Mouse (Mus musculus): ENCODE data around the gene Phactr3. TPM values are rescaled to one million over a fixed set of nuclear protein-coding genes. Genes with fewer than 3 reads are reported as not detected.
A peak's percentile ranks its signal among the peaks of the same experiment; 100 is the strongest.
"Not testable (repeated sequence)": the region's sequence is repeated elsewhere in the genome, so short reads cannot be mapped to it uniquely, and the experiment has no call there.

Phactr3 gene
- 56.4 and 66.7 TPM in 2 replicates for polyA plus RNA-seq (2014; fragmentation: Nextera tagmentation; extraction: Ambion mirVana)

DNA sequence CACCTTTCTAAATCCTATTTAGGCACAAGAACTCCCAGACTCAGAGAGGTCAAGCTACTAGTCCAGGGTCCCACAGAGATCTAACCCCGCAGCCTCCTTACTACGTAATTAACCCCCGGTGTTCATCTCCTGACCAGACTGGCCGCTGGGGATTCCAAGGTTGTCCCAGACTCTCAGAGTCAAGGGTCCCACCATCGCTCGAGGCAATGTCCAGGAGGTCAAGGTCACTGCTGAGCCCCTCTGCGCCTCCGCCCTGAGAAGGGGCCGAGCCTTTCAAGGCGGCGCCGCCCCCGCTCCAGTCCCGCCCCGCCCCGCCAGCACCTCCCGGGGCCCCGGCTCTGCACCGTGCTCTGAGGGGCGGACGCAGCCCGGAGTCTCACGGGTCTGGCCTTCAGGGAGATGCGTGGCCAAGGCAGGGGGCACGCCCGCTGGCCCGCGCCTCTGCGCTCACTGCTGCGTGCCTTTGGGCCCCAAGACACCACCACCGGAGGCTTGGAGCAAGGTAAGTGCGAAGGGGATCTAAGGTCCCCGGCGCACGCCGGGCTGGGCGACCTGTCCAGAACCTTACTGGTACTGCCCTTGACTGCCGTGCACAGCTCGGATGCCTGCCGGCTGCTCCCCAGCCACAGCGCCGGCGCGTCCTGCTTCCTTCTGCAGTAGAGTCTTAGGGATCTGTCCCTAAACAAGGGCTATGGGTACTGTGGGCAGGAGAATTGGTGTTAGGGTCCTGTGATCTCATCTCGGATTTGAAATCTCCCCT is at the start of gene Phactr3:
Gene Phactr3 (plus strand): TSS at position 175 of the 760 bp plus-strand sequence.
- peak within 1 kb of the TSS; percentile 54 for H3K9ac ChIP-seq (ENCODE audit: low read length)
- H3K4me3 ChIP-seq (ENCODE audit: low read depth, low read length) = peak within 1 kb of the TSS; percentile 35
- H3K36me3 ChIP-seq (ENCODE audit: control insufficient read depth, insufficient read depth, low read length) = no peaks in the 10 kb centered on the region
- H3K4me2 ChIP-seq (ENCODE audit: low read length) = peak within 1 kb of the TSS; percentile 77
- H3K9me3 ChIP-seq (replicated peaks; ENCODE audit: control insufficient read depth, low read length) = no peaks in the 10 kb centered on the region
- DNase-seq (ENCODE audit: low spot score) = no peak
- 2% methylated on average over 45 of the region's 45 CpGs for WGBS
- peak; percentile 63 for ATAC-seq
- peaks cover 6% of the 10 kb centered on the region for H3K4me1 ChIP-seq (ENCODE audit: control insufficient read depth, insufficient read depth, low read length)
- peaks cover 12% of the 10 kb centered on the region for H3K27me3 ChIP-seq (replicated peaks; ENCODE audit: control insufficient read depth, insufficient read depth, low read length)
- H3K27ac ChIP-seq (ENCODE audit: low read depth, low read length) = no peak within 1 kb of the TSS

DNA sequence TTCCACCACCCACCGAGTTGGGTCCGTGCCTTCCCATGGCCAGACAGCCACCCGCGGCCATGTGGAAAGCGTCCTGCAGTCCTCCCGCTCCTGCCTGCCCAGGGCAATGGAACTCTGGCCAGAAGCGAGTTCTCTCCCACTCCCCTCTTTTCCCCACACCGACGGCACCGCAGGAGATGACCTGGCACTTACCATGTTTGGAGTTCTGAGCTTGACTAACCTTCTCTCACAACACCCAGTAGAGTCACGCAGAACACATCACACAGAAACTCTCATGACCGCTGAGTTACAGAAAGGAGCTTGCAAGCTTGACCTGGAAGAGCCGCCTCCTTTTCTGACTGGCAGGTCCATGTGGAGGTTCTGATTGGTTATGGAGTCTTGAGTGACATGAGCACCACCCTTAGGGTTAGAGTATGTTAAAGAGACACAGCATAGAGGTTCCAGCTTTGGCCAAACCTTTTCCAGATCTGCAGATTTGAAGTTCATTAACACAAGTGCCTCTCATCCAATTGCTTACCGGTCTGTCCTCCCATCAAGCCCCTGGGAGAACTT is 40.5 kb upstream of the Phactr3 start, which contains the start of gene Zfp931:
Gene Zfp931 (minus strand): TSS at position 311 of the 552 bp plus-strand sequence.
- not testable (repeated sequence) for H3K27ac ChIP-seq (ENCODE audit: low read depth, low read length); DNase-seq (ENCODE audit: low spot score); H3K4me1 ChIP-seq (ENCODE audit: control insufficient read depth, insufficient read depth, low read length); H3K9ac ChIP-seq (ENCODE audit: low read length); H3K9me3 ChIP-seq (replicated peaks; ENCODE audit: control insufficient read depth, low read length); H3K36me3 ChIP-seq (ENCODE audit: control insufficient read depth, insufficient read depth, low read length); ATAC-seq; H3K27me3 ChIP-seq (replicated peaks; ENCODE audit: control insufficient read depth, insufficient read depth, low read length)
- Histone ChIP-seq H3K4me2 (ENCODE audit: low read length) (peak within 1 kb of the TSS; percentile 40), H3K4me3 (ENCODE audit: low read depth, low read length) (peak within 1 kb of the TSS; percentile 30)
- no CpG with 5 or more reads among the region's 14 CpGs for WGBS

DNA sequence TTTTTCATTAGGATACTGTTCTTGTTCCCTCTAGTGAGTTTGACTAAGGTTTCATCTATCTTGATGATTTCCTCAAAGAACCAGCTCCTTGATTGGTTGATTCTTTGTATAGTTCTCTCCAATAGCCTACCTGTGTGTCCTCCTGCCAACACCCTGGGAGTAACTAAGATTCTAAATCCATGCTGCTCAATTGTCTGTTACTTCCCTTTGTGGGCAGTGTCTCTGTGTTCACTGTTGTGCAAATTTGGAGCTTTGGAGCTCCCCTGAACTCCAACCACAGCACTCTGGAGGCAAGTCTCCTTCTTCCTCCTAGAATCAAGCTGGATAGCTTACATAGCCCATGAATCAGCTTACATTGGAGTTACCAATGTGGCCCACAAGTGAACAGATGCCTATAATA is 29.2 kb upstream of the Phactr3 start:
- Histone ChIP-seq H3K27me3 (replicated peaks; ENCODE audit: control insufficient read depth, insufficient read depth, low read length) (no peaks in the 10 kb centered on the region), H3K27ac (ENCODE audit: low read depth, low read length) (no peak overlapping the region), H3K9me3 (replicated peaks; ENCODE audit: control insufficient read depth, low read length) (no peaks in the 10 kb centered on the region), H3K9ac (ENCODE audit: low read length) (no peak overlapping the region), H3K36me3 (ENCODE audit: control insufficient read depth, insufficient read depth, low read length) (no peaks in the 10 kb centered on the region), H3K4me1 (ENCODE audit: control insufficient read depth, insufficient read depth, low read length) (no peaks in the 10 kb centered on the region), H3K4me3 (ENCODE audit: low read depth, low read length) (no peak overlapping the region), H3K4me2 (ENCODE audit: low read length) (no peak overlapping the region)
- DNase-seq (ENCODE audit: low spot score) = no peak
- ATAC-seq = no peak

DNA sequence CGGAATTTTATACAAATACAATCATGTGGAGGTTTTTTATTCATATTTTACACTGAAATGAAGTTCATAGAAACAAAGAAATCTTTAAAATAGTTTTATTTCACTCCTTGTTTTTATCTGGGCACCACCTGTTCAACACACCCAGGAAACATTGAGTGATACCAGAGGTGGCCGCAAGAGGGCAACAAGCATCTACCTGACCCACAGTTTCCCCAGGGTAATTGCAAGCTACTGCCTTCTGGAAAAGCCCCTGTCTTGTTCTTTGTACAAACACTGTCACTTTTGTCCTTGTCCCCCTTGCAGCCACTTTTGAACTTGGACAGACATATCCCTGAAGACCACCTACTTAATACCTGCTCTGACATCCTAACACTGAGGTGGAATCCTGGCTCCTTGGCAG is 20.8 kb upstream of the Phactr3 start:
- no peak overlapping the region for H3K4me3 ChIP-seq (ENCODE audit: low read depth, low read length)
- H3K4me2 ChIP-seq (ENCODE audit: low read length) = no peak overlapping the region
- WGBS = 6% methylated on average over 2 of the region's 2 CpGs
- H3K27ac ChIP-seq (ENCODE audit: low read depth, low read length) = no peak overlapping the region
- DNase-seq (ENCODE audit: low spot score) = peak; percentile 64
- no peaks in the 10 kb centered on the region for H3K36me3 ChIP-seq (ENCODE audit: control insufficient read depth, insufficient read depth, low read length)
- no peaks in the 10 kb centered on the region for H3K27me3 ChIP-seq (replicated peaks; ENCODE audit: control insufficient read depth, insufficient read depth, low read length)
- 0 out of 2 replicates have a peak, but pooled peaks have one; percentile 28 for ATAC-seq
- H3K9ac ChIP-seq (ENCODE audit: low read length) = no peak overlapping the region
- H3K9me3 ChIP-seq (replicated peaks; ENCODE audit: control insufficient read depth, low read length) = no peaks in the 10 kb centered on the region
- H3K4me1 ChIP-seq (ENCODE audit: control insufficient read depth, insufficient read depth, low read length) = no peaks in the 10 kb centered on the region

DNA sequence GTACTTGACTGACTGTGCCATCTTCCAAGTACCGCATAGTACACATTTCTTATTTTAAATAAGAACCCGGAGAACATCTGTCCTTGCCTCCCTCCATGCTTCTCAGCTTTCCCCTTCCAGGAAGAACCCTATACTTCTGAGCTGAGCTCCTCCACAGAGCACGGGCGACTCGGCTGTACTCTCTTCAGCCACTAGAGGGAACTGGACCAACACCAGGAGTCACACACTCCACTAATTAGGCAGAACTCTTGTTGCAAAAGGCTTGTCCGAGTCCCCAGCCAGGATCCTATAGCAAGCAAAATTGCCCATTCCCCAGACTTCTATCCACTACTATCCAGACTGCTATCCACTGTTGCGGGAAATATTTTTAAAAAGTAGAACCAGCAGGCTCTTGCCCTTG is 16.8 kb upstream of the Phactr3 start:
- no peak overlapping the region for H3K27ac ChIP-seq (ENCODE audit: low read depth, low read length)
- 15% methylated on average over 7 of the region's 7 CpGs for WGBS
- peak; percentile 73 for ATAC-seq
- H3K9ac ChIP-seq (ENCODE audit: low read length) = no peak overlapping the region
- peak; percentile 68 for DNase-seq (ENCODE audit: low spot score)
- H3K4me2 ChIP-seq (ENCODE audit: low read length) = no peak overlapping the region
- H3K9me3 ChIP-seq (replicated peaks; ENCODE audit: control insufficient read depth, low read length) = no peaks in the 10 kb centered on the region
- no peaks in the 10 kb centered on the region for H3K4me1 ChIP-seq (ENCODE audit: control insufficient read depth, insufficient read depth, low read length)
- no peak overlapping the region for H3K4me3 ChIP-seq (ENCODE audit: low read depth, low read length)
- no peaks in the 10 kb centered on the region for H3K36me3 ChIP-seq (ENCODE audit: control insufficient read depth, insufficient read depth, low read length)
- no peaks in the 10 kb centered on the region for H3K27me3 ChIP-seq (replicated peaks; ENCODE audit: control insufficient read depth, insufficient read depth, low read length)

DNA sequence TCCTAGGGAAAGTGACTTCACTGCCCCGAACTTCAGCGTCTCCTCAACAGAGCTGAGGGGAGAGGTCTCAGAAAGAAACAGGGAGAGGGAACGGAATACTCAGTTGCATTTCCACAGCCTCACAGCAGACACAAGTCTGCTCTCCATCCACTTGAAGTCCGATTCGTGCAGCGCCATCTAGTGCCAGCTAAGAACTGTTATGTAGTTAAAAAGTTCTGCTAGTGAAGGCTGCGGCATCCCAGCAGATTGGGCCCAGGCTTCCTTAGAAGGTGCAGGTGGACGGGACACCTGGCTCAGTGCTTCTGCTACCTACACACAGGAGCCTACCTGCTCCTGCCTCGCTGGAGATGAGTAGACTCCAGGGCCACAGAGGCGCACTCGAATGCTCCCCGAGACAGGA is 829 bp upstream of the Phactr3 start:
- no peak overlapping the region for H3K27ac ChIP-seq (ENCODE audit: low read depth, low read length)
- 24% methylated on average over 12 of the region's 12 CpGs for WGBS
- DNase-seq (ENCODE audit: low spot score) = peak; percentile 78
- H3K4me3 ChIP-seq (ENCODE audit: low read depth, low read length) = no peak overlapping the region
- H3K9ac ChIP-seq (ENCODE audit: low read length) = no peak overlapping the region
- H3K27me3 ChIP-seq (replicated peaks; ENCODE audit: control insufficient read depth, insufficient read depth, low read length) = peaks cover 12% of the 10 kb centered on the region
- no peak for ATAC-seq
- H3K4me2 ChIP-seq (ENCODE audit: low read length) = no peak overlapping the region
- peaks cover 6% of the 10 kb centered on the region for H3K4me1 ChIP-seq (ENCODE audit: control insufficient read depth, insufficient read depth, low read length)
- H3K36me3 ChIP-seq (ENCODE audit: control insufficient read depth, insufficient read depth, low read length) = no peaks in the 10 kb centered on the region
- no peaks in the 10 kb centered on the region for H3K9me3 ChIP-seq (replicated peaks; ENCODE audit: control insufficient read depth, low read length)

DNA sequence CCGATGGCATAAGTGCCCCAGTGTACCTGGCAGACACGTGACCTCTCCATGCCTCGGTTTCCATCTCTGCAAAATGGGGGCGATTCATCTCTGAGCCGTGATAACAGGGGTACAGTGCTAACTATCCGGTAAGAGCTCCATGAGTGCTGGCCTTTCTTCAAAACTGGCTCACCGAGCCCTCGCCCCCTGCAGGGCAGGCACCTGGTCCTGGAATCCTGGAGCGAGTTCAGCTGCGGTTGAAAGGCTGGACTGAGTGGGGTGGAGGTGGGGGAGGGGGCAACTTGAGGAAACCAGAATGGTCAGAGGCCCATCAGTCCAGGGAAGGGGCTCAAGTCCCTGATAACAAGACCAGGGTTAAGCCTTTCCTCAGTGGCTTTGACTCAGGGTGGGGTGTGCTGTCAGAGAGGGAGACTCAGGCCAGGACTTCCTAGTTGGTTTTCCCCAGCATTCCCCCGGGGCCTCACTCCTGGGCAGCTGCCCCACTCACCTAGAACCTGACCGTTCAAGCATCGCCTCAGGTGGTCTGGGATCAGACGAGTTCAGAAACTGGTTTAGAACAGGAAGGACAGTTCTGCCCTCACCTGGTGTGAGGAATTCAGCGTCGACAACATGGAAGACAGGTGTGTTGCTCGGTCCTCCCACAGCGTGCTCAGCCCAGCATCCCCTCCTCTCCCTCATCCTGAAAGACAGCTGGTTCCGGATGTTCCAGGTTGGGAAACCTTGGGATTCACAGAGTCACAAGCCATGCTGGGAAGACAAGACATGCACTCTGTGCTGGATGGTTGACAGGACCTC is 983 bp downstream of the Phactr3 start:
- H3K4me2 ChIP-seq (ENCODE audit: low read length) = peak overlapping the region; percentile 77
- no peaks in the 10 kb centered on the region for H3K36me3 ChIP-seq (ENCODE audit: control insufficient read depth, insufficient read depth, low read length)
- no peaks in the 10 kb centered on the region for H3K9me3 ChIP-seq (replicated peaks; ENCODE audit: control insufficient read depth, low read length)
- DNase-seq (ENCODE audit: low spot score) (no peak), ATAC-seq (peak; percentile 12; the same call in 1 of the 2 replicates)
- H3K9ac ChIP-seq (ENCODE audit: low read length) = peak overlapping the region; percentile 54; the same call in 1 of the 2 replicates
- 24% methylated on average over 19 of the region's 19 CpGs for WGBS
- peaks cover 12% of the 10 kb centered on the region for H3K27me3 ChIP-seq (replicated peaks; ENCODE audit: control insufficient read depth, insufficient read depth, low read length)
- no peak overlapping the region for H3K27ac ChIP-seq (ENCODE audit: low read depth, low read length)
- H3K4me1 ChIP-seq (ENCODE audit: control insufficient read depth, insufficient read depth, low read length) = peaks cover 6% of the 10 kb centered on the region
- peak overlapping the region; percentile 35; the same call in 1 of the 2 replicates for H3K4me3 ChIP-seq (ENCODE audit: low read depth, low read length)

DNA sequence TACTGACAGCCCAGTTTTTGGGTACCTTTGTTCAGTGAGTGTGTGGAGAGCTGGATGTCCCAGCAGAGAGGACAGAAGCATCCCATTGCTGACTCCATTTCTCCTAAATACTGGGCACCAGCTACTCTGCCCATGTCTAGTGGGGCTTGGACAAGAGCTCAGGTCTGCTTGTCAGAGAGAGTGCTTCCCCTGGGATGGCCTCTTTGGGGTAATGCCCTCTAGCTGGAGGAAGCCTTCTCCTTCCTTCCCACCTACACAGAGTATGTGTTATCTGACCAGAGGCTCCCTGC is 1.5 kb downstream of the Phactr3 start:
- ATAC-seq = no peak

More for the DNA sequence above, 1.5 kb downstream of the Phactr3 start:
- no peak for DNase-seq (ENCODE audit: low spot score)
- no peaks in the 10 kb centered on the region for H3K36me3 ChIP-seq (ENCODE audit: control insufficient read depth, insufficient read depth, low read length)
- H3K27ac ChIP-seq (ENCODE audit: low read depth, low read length) = no peak overlapping the region
- H3K27me3 ChIP-seq (replicated peaks; ENCODE audit: control insufficient read depth, insufficient read depth, low read length) = peaks cover 12% of the 10 kb centered on the region
- H3K9ac ChIP-seq (ENCODE audit: low read length) = no peak overlapping the region
- no peaks in the 10 kb centered on the region for H3K9me3 ChIP-seq (replicated peaks; ENCODE audit: control insufficient read depth, low read length)
- H3K4me1 ChIP-seq (ENCODE audit: control insufficient read depth, insufficient read depth, low read length) = peaks cover 6% of the 10 kb centered on the region
- H3K4me2 ChIP-seq (ENCODE audit: low read length) = no peak overlapping the region
- H3K4me3 ChIP-seq (ENCODE audit: low read depth, low read length) = no peak overlapping the region

All from forebrain, embryonic 14.5 days (tissue).